Mouse (Mus musculus) hindbrain, postnatal 0 days (tissue): ENCODE results near the gene Adam12. TPM values are rescaled to one million over a fixed set of nuclear protein-coding genes. Genes with fewer than 3 reads are reported as not detected.

ENCODE experiments used
- ATAC-seq: fragments of 200-750 bp; cut with Nextera tagmentation; 2 replicates; pipeline ENCODE4 v1.8.0; 2017; ENCODE audit warnings: mild to moderate bottlenecking, moderate TSS enrichment, moderate library complexity
- DNase-seq: peaks from one replicate; pipeline ENCODE4 v3.0.0-alpha.2; 2015; ENCODE audit warnings: low spot score
- H3K27ac ChIP-seq: fragments of 300-500 bp; sonication (generic); 2 replicates; pipeline ENCODE4 v1.5.1; 2014; ENCODE audit warnings: mild to moderate bottlenecking
- H3K27me3 ChIP-seq: fragments of 300-500 bp; sonication (generic); 2 replicates; pipeline ENCODE4 v1.6.1; 2014; ENCODE audit warnings: low read length, mixed read lengths; ENCODE audit not compliant: insufficient read depth
- H3K36me3 ChIP-seq: fragments of 300-500 bp; sonication (generic); 2 replicates; pipeline ENCODE4 v1.6.1; 2014; ENCODE audit warnings: low read length, mixed read lengths; ENCODE audit not compliant: insufficient read depth
- H3K4me1 ChIP-seq: fragments of 300-500 bp; sonication (generic); 2 replicates; pipeline ENCODE4 v1.6.1; 2014; ENCODE audit warnings: antibody characterized with exemption, low read length, mixed read lengths; ENCODE audit not compliant: insufficient read depth
- H3K4me2 ChIP-seq: fragments of 300-500 bp; sonication (generic); 2 replicates; pipeline ENCODE4 v1.6.1; 2014; ENCODE audit warnings: low read depth, mild to moderate bottlenecking, low read length, moderate library complexity, mixed read lengths
- H3K4me3 ChIP-seq: fragments of 300-500 bp; sonication (generic); 2 replicates; pipeline ENCODE4 v1.5.1; 2014; ENCODE audit warnings: low read length
- H3K9ac ChIP-seq: fragments of 300-500 bp; sonication (generic); replicated peaks from 2 replicates; pipeline ENCODE4 v1.6.1; 2014; ENCODE audit warnings: mild to moderate bottlenecking, low read length, moderate library complexity, mixed read lengths
- H3K9me3 ChIP-seq: fragments of 300-500 bp; sonication (generic); 2 replicates; pipeline ENCODE4 v1.6.1; 2016; ENCODE audit warnings: low read length, mixed read lengths
- CTCF ChIP-seq: IDR thresholded peaks from 2 replicates; pipeline ENCODE4 v1.5.1; 2016; ENCODE audit warnings: antibody characterized with exemption, control low read depth, low read depth
- WGBS: fragments of 180-500 bp; shearing (Covaris S2); extraction: QIAGEN DNeasy Blood & Tissue Kit; methylation state at CpG from one replicate; pipeline ENCODE4 v1.1.7; 2014; 5-methylcytosine and 5-hydroxymethylcytosine counted together
- polyA plus RNA-seq: library from polyadenylated mRNA; unstranded; fragments of >200 nt; fragmentation: Nextera tagmentation; extraction: Ambion mirVana; gene quantifications from 2 replicates; pipeline ENCODE4 v1.2.1, GENCODE M21; 2015
- total RNA-seq: library from RNA; depleted of rRNA; stranded (reverse); fragments of >200 nt; gene quantifications from 2 replicates; pipeline ENCODE4 v1.2.3, GENCODE M21; 2014

Gene Adam12
- total and polyA plus RNA-seq, 2 experiments from 2014 or later, result 4.0 to 12.3 TPM

- 77% methylated on average over 2 of the region's 2 CpGs for WGBS
- no peaks in the 10 kb centered on the region for H3K36me3 ChIP-seq
- no peak for ATAC-seq
These were observed 5.4 kb upstream of the Adam12 start for GRCm38 (mm10) chr7:134237356-134237755.

GRCm38 (mm10) chr7:134236727-134237126 is 4.8 kb upstream of the Adam12 start:
- H3K4me1 ChIP-seq, result no peaks in the 10 kb centered on the region
- no peak overlapping the region for H3K4me3 ChIP-seq
- H3K27ac ChIP-seq, result no peak overlapping the region
- H3K36me3 ChIP-seq, result no peaks in the 10 kb centered on the region
- H3K9me3 ChIP-seq, result no peaks in the 10 kb centered on the region
- H3K9ac ChIP-seq, result no peak overlapping the region
- no peak for TF ChIP-seq CTCF
- DNase-seq, result no peak
- H3K27me3 ChIP-seq, result no peaks in the 10 kb centered on the region
- no peak for ATAC-seq
- H3K4me2 ChIP-seq, result no peak overlapping the region

More at GRCm38 (mm10) chr7:134237356-134237755, 5.4 kb upstream of the Adam12 start:
- no peak overlapping the region for H3K27ac ChIP-seq
- no peak for TF ChIP-seq CTCF
- no peak overlapping the region for H3K4me2 ChIP-seq
- no peaks in the 10 kb centered on the region for H3K9me3 ChIP-seq
- no peaks in the 10 kb centered on the region for H3K27me3 ChIP-seq
- H3K4me1 ChIP-seq, result no peaks in the 10 kb centered on the region
- no peak overlapping the region for H3K4me3 ChIP-seq
- DNase-seq, result no peak
- no peak overlapping the region for H3K9ac ChIP-seq

- Histone ChIP-seq H3K27ac (no peak overlapping the region), H3K4me1 (no peaks in the 10 kb centered on the region), H3K36me3 (no peaks in the 10 kb centered on the region), H3K27me3 (no peaks in the 10 kb centered on the region), H3K4me3 (no peak overlapping the region), H3K9ac (no peak overlapping the region), H3K9me3 (no peaks in the 10 kb centered on the region), H3K4me2 (no peak overlapping the region)
- no peak for TF ChIP-seq CTCF
- no peak for DNase-seq
- ATAC-seq, result no peak
- 89% methylated on average over 2 of the region's 2 CpGs for WGBS
These were observed 3.6 kb upstream of the Adam12 start for GRCm38 (mm10) chr7:134235552-134235951.

GRCm38 (mm10) chr7:134230708-134231107 is 1.2 kb downstream of the Adam12 start:
- DNase-seq, result no peak
- Histone ChIP-seq H3K36me3 (no peaks in the 10 kb centered on the region), H3K4me3 (no peak overlapping the region), H3K9me3 (no peaks in the 10 kb centered on the region), H3K27me3 (no peaks in the 10 kb centered on the region), H3K9ac (no peak overlapping the region), H3K4me1 (peaks cover 5% of the 10 kb centered on the region; the same call in 1 of the 2 replicates), H3K4me2 (no peak overlapping the region), H3K27ac (no peak overlapping the region)
- WGBS, result 90% methylated on average over 3 of the region's 3 CpGs
- no peak for ATAC-seq
- no peak for TF ChIP-seq CTCF

- 86% methylated on average over 2 of the region's 2 CpGs for WGBS
- H3K9me3 ChIP-seq, result no peaks in the 10 kb centered on the region
- DNase-seq (no peak), ATAC-seq (no peak)
- H3K4me1 ChIP-seq, result peaks cover 5% of the 10 kb centered on the region; the same call in 1 of the 2 replicates
- no peak overlapping the region for H3K4me2 ChIP-seq
- H3K27ac ChIP-seq, result no peak overlapping the region
- no peak for TF ChIP-seq CTCF
- no peaks in the 10 kb centered on the region for H3K27me3 ChIP-seq
- no peak overlapping the region for H3K4me3 ChIP-seq
- no peak overlapping the region for H3K9ac ChIP-seq
- no peaks in the 10 kb centered on the region for H3K36me3 ChIP-seq
These were observed 2.0 kb downstream of the Adam12 start for GRCm38 (mm10) chr7:134229899-134230298.

GRCm38 (mm10) chr7:134227773-134228455 is 4.0 kb downstream of the Adam12 start:
- ATAC-seq (no peak), DNase-seq (peak; percentile 73)
- Histone ChIP-seq H3K27me3 (no peaks in the 10 kb centered on the region), H3K27ac (no peak overlapping the region), H3K36me3 (no peaks in the 10 kb centered on the region), H3K4me2 (no peak overlapping the region), H3K9me3 (no peaks in the 10 kb centered on the region), H3K4me1 (peaks cover 12% of the 10 kb centered on the region), H3K4me3 (no peak overlapping the region), H3K9ac (no peak overlapping the region)
- no peak for TF ChIP-seq CTCF
- WGBS, result 30% methylated on average over 13 of the region's 13 CpGs

- DNase-seq, result no peak
- Histone ChIP-seq H3K27ac (no peak overlapping the region), H3K27me3 (no peaks in the 10 kb centered on the region), H3K4me1 (peaks cover 12% of the 10 kb centered on the region), H3K9ac (no peak overlapping the region), H3K4me2 (no peak overlapping the region), H3K36me3 (no peaks in the 10 kb centered on the region), H3K4me3 (no peak overlapping the region), H3K9me3 (no peaks in the 10 kb centered on the region)
- TF ChIP-seq CTCF, result no peak
- ATAC-seq, result no peak
- 78% methylated on average over 4 of the region's 4 CpGs for WGBS
These were observed 4.8 kb downstream of the Adam12 start for GRCm38 (mm10) chr7:134227101-134227500.
